Mouse (Mus musculus) hindbrain, embryonic 11.5 days (tissue): ENCODE results near the gene Kcnma1. TPM values are rescaled to one million over a fixed set of nuclear protein-coding genes. Genes with fewer than 3 reads are reported as not detected.
A peak's percentile ranks its signal among the peaks of the same experiment; 100 is the strongest.

ENCODE experiments used
- ATAC-seq: fragments of 200-750 bp; cut with Nextera tagmentation; 2 replicates; pipeline ENCODE4 v1.8.0; 2017; ENCODE audit warnings: mild to moderate bottlenecking, moderate TSS enrichment, moderate library complexity; ENCODE audit not compliant: low FRiP score
- DNase-seq: peaks from one replicate; pipeline ENCODE4 v3.0.0-alpha.2; 2015; ENCODE audit warnings: low spot score
- H3K27ac ChIP-seq: fragments of 300-500 bp; sonication (generic); 2 replicates; pipeline ENCODE4 v1.5.1; 2014; ENCODE audit warnings: mild to moderate bottlenecking, low read depth, low read length
- H3K27me3 ChIP-seq: fragments of 300-500 bp; sonication (generic); 2 replicates; pipeline ENCODE4 v1.6.1; 2014; ENCODE audit warnings: mild to moderate bottlenecking, low read length, moderate library complexity, mixed read lengths; ENCODE audit not compliant: control insufficient read depth, insufficient read depth
- H3K36me3 ChIP-seq: fragments of 300-500 bp; sonication (generic); 2 replicates; pipeline ENCODE4 v1.6.1; 2014; ENCODE audit warnings: mild to moderate bottlenecking, low read length, moderate library complexity, mixed read lengths; ENCODE audit not compliant: control insufficient read depth, insufficient read depth
- H3K4me1 ChIP-seq: fragments of 300-500 bp; sonication (generic); replicated peaks from 2 replicates; pipeline ENCODE4 v1.6.1; 2014; ENCODE audit warnings: low read length, mixed read lengths; ENCODE audit not compliant: control insufficient read depth, insufficient read depth
- H3K4me2 ChIP-seq: fragments of 300-500 bp; sonication (generic); replicated peaks from 2 replicates; pipeline ENCODE4 v1.6.1; 2014; ENCODE audit warnings: mild to moderate bottlenecking, low read depth, low read length
- H3K4me3 ChIP-seq: fragments of 300-500 bp; sonication (generic); 2 replicates; pipeline ENCODE4 v1.5.1; 2014; ENCODE audit warnings: low read depth, low read length
- H3K9ac ChIP-seq: fragments of 300-500 bp; sonication (generic); 2 replicates; pipeline ENCODE4 v1.6.1; 2014; ENCODE audit warnings: low read depth, low read length
- H3K9me3 ChIP-seq: fragments of 300-500 bp; sonication (generic); 2 replicates; pipeline ENCODE4 v1.6.1; 2016; ENCODE audit warnings: low read length; ENCODE audit not compliant: control insufficient read depth
- WGBS: fragments of 180-500 bp; shearing (Covaris S2); extraction: QIAGEN DNeasy Blood & Tissue Kit; methylation state at CpG from one replicate; pipeline ENCODE4 v1.1.7; 2014; 5-methylcytosine and 5-hydroxymethylcytosine counted together
- polyA plus RNA-seq: library from polyadenylated mRNA; unstranded; fragments of >200 nt; fragmentation: Nextera tagmentation; extraction: Ambion mirVana; gene quantifications from 2 replicates; pipeline ENCODE4 v1.2.1, GENCODE M21; 2014

Gene Kcnma1
- polyA plus RNA-seq, 1 experiment from 2014 or later = 1.8 TPM

DNA sequence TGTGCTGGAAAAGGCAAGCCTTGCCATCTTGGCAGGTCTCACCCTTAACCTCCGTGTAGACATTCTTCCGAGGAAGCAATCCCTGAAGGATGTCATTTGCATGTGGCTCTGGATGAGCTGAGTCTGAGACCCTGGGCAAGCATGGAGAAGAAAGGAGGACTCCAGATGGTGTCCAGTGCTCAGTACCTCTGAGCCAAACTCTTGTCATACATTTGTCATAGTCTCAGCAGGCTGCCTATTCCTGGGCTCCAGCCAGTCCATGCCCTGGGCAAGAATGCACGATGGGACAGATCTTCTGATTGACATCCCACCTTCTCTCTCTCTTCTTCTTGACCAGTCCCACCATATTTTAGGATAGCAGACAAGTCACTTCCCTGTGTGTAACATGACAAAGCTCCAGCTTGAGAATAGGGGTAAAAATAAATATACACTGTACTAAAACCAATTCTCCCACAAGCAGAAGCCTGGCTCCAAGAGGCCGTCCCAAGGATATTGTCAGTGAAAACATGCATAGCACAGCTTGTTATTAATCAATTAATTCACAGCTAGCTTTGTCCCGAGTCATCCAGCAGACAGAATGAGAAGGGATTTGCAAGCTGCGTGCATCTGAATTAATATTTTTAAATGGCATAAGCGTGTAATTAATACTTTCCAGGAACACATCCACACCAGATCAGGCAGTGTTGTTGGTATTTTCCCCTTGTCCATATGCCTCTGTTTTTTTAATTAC, 290.4 kb downstream of the Kcnma1 start:
- no peak for ATAC-seq
- H3K9me3 ChIP-seq = no peaks in the 10 kb centered on the region

DNA sequence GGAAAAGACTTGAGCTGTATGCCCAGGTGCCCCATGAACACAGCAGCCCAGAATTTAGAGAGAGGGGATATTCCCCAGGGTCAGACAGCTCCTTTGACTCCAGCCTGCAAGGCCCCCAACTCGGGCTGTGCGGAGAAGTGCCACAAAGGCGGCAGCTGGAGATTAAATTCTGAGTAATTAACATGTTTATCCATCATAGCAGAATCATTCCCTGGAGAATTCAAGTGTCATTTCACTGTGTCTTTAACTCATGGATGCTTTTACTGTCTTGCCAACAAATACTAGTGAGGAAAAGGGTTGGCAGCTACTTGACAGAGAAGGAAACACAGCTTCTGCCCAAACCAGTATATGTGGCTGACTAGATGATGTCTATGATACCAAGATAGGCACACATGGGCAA, 295.0 kb downstream of the Kcnma1 start:
- Histone ChIP-seq H3K4me3 (no peak overlapping the region), H3K4me2 (no peak overlapping the region), H3K9ac (no peak overlapping the region), H3K27ac (no peak overlapping the region), H3K4me1 (no peaks in the 10 kb centered on the region), H3K27me3 (no peaks in the 10 kb centered on the region), H3K9me3 (no peaks in the 10 kb centered on the region), H3K36me3 (no peaks in the 10 kb centered on the region)
- no peak for DNase-seq
- 64% methylated on average over 3 of the region's 3 CpGs for WGBS
- no peak for ATAC-seq

More for the DNA sequence above, 290.4 kb downstream of the Kcnma1 start:
- H3K27ac ChIP-seq = no peak overlapping the region
- H3K27me3 ChIP-seq = no peaks in the 10 kb centered on the region
- H3K36me3 ChIP-seq = no peaks in the 10 kb centered on the region
- DNase-seq = no peak
- no peak overlapping the region for H3K9ac ChIP-seq
- H3K4me1 ChIP-seq = no peaks in the 10 kb centered on the region
- H3K4me2 ChIP-seq = no peak overlapping the region
- 51% methylated on average over 7 of the region's 7 CpGs for WGBS
- no peak overlapping the region for H3K4me3 ChIP-seq

DNA sequence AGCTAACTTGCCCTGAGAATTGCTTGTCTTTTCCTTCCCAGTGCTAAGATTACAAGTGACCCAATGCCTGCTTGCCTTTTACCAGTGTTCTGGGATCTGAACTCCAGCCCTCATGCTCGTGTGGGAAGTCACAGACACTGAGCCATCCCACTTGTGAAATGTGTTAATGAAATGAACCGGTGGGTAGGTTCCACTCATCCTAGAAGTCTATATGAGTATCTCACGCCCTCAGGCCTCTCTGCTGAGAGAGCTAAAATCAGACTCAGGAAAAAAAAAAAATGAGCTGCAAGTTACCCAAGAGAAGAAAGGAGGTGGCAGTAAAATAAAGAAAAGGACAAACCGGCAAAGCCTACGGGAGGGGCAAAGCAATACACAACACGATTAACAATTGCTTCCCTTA, 295.6 kb downstream of the Kcnma1 start:
- Histone ChIP-seq H3K4me1 (no peaks in the 10 kb centered on the region), H3K36me3 (no peaks in the 10 kb centered on the region), H3K9ac (no peak overlapping the region), H3K27ac (no peak overlapping the region), H3K4me2 (no peak overlapping the region), H3K27me3 (no peaks in the 10 kb centered on the region), H3K4me3 (no peak overlapping the region), H3K9me3 (no peaks in the 10 kb centered on the region)
- ATAC-seq (no peak), DNase-seq (no peak)
- 89% methylated on average over 6 of the region's 6 CpGs for WGBS

DNA sequence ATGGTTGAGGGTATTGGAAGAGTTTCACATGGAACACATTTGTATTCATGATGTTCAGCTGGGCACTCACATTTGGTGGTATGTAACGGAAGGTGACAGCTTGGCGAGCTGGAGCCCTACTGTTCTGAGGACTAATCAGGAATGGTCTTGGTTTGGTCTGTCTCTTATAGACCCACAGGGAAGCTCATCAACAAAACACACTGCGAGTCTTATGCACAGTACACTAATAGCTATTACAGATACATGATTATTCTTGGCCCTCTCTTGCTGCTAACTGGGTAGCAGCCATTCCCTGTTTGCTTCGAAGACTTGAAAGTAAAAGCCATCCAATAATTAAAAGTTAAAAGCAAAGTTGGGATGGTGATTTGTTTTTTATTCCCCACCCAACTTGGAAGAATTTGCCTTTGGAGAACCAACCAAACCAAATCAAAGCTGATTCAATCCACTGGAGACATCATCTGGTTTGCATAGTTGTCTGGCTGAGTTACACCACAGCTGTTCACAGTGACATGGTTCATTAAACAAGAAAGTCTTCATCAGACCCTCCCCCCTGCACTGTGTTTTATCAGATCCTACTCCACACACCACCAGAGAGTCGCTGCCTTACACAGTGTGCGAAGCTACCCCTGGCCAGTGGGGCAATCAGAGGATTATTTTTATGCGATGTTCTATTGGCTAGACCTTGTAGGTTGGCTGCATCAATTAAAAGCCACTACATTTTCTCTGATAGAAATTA, 299.7 kb downstream of the Kcnma1 start:
- 70% methylated on average over 7 of the region's 7 CpGs for WGBS
- no peaks in the 10 kb centered on the region for H3K27me3 ChIP-seq
- ATAC-seq (no peak), DNase-seq (peak; percentile 10)
- no peak overlapping the region for H3K27ac ChIP-seq
- H3K4me3 ChIP-seq = no peak overlapping the region
- H3K4me1 ChIP-seq = no peaks in the 10 kb centered on the region
- H3K9me3 ChIP-seq = no peaks in the 10 kb centered on the region
- no peak overlapping the region for H3K4me2 ChIP-seq
- no peak overlapping the region for H3K9ac ChIP-seq
- H3K36me3 ChIP-seq = no peaks in the 10 kb centered on the region

DNA sequence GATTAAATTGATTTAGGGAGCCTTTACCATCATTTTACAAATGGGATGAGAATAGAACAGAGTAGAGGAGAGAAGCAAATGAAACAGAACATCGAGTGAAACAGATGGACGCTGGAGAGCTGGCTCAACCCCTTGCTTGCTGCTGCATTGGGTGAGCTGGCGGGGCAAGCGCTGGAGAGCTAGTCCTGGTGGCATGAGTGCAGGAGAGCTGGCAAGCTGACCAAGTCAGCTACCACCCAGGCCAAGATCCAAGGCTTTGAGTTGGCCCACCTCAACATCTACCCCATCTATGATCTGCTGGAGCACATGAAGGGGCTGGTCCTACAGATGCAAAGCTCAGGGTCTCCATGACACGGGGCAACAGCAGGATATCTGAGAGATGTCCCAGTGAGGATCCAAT, 301.4 kb downstream of the Kcnma1 start:
- Histone ChIP-seq H3K27me3 (no peaks in the 10 kb centered on the region), H3K9ac (no peak overlapping the region), H3K4me3 (no peak overlapping the region), H3K4me2 (no peak overlapping the region), H3K27ac (no peak overlapping the region), H3K9me3 (no peaks in the 10 kb centered on the region), H3K36me3 (no peaks in the 10 kb centered on the region), H3K4me1 (no peaks in the 10 kb centered on the region)
- 87% methylated on average over 5 of the region's 5 CpGs for WGBS
- DNase-seq (no peak), ATAC-seq (no peak)

DNA sequence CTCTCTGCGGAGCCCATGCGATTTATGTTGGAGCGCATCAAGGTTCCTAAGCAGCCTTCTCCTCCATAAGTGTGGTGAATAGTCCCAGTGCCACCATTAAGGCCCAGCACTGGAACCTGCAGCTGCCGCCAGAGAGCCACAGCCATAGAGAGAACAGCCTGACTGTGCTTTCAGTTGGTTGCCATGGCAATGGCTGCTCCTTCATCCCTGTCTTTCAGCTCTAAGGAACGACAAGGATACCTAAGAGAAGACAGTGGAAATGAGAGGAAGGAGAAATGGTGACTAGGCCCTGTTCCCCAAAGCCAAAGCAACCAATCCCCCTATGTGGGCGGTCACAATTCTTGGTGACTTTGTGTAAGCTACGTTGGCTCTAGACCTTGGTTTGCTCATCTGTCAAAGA, 303.3 kb downstream of the Kcnma1 start:
- no peak overlapping the region for H3K4me3 ChIP-seq
- ATAC-seq (no peak), DNase-seq (peak; percentile 11)
- no peak overlapping the region for H3K9ac ChIP-seq
- H3K4me1 ChIP-seq = no peaks in the 10 kb centered on the region
- H3K9me3 ChIP-seq = no peaks in the 10 kb centered on the region
- no peak overlapping the region for H3K4me2 ChIP-seq
- H3K36me3 ChIP-seq = no peaks in the 10 kb centered on the region
- 76% methylated on average over 7 of the region's 7 CpGs for WGBS
- no peaks in the 10 kb centered on the region for H3K27me3 ChIP-seq
- H3K27ac ChIP-seq = no peak overlapping the region

DNA sequence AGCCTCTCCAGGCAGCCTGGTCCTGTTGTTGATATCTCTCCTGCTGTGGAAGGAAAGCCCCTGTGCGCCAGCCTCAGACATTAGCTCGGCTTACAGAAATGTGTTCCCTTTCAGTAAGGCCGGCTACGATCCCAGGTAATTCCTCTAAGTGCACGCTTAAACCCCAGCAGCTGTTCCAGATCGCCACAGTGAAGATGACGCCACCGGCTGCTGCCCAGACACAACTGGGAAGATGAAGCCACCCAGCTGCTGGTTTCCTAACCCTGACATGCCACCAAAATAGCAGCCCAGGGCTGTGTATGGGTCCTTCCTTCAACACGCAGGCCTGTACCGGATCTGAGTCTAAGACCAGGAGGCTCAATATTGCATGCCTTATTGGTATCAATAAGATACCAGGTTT, 307.5 kb downstream of the Kcnma1 start:
- 89% methylated on average over 10 of the region's 10 CpGs for WGBS
- H3K27me3 ChIP-seq = no peaks in the 10 kb centered on the region

DNA sequence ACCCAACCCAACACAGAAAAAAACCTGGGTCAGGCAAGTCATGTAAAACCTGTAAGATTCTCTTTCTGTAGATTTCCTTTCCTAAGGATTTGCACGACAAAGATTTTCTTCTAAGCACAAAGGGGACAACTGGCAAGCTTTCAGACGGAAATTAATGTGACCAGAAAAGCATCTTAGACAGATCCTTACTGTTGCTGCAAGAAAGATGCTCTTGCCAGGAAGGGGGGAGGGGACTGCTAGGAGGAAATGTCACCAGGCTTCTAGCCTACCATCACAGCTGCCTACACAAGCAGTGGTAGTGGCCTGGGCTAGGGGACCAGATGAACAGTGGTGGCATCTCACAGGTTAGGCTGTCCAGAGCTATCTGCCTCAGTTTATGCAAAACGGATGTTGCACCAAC, 308.6 kb downstream of the Kcnma1 start:
- DNase-seq = no peak
- 62% methylated on average over 3 of the region's 3 CpGs for WGBS
- Histone ChIP-seq H3K27ac (no peak overlapping the region), H3K4me3 (no peak overlapping the region), H3K9ac (no peak overlapping the region), H3K9me3 (no peaks in the 10 kb centered on the region), H3K36me3 (no peaks in the 10 kb centered on the region), H3K27me3 (no peaks in the 10 kb centered on the region), H3K4me2 (no peak overlapping the region), H3K4me1 (no peaks in the 10 kb centered on the region)
- no peak for ATAC-seq

More for the DNA sequence above, 307.5 kb downstream of the Kcnma1 start:
- ATAC-seq (no peak), DNase-seq (no peak)
- Histone ChIP-seq H3K36me3 (no peaks in the 10 kb centered on the region), H3K4me2 (no peak overlapping the region), H3K4me1 (no peaks in the 10 kb centered on the region), H3K9ac (no peak overlapping the region), H3K9me3 (no peaks in the 10 kb centered on the region), H3K27ac (no peak overlapping the region), H3K4me3 (no peak overlapping the region)

DNA sequence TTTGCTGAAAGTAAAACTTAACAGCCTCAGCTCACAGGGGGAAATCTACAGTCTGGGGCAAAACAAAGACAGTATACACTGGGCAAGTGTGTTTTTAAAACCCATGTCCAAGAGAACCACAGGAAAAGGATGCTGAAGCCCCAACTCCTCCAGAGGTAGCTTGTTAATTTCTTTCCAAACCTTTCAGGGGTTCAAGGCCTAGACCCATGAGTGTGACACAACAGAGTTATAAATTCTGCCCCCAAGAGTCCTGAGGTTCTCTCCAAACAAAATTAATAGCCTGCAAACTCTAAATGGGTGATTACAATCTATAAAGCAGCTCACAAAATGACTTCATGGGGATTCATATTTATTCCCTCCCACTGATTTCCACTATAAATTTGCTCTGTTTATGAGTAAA, 310.0 kb downstream of the Kcnma1 start:
- DNase-seq = no peak
- H3K36me3 ChIP-seq = no peaks in the 10 kb centered on the region
- H3K4me2 ChIP-seq = no peak overlapping the region
- no peak overlapping the region for H3K27ac ChIP-seq
- H3K4me3 ChIP-seq = no peak overlapping the region
- no peaks in the 10 kb centered on the region for H3K27me3 ChIP-seq
- ATAC-seq = no peak
- H3K9me3 ChIP-seq = no peaks in the 10 kb centered on the region
- H3K4me1 ChIP-seq = no peaks in the 10 kb centered on the region
- H3K9ac ChIP-seq = no peak overlapping the region
